Mouse (Mus musculus) embryo, embryonic 11 days (tissue): ENCODE data around the gene Gm49369.
"Not testable (repeated sequence)": the region's sequence is repeated elsewhere in the genome, so short reads cannot be mapped to it uniquely, and the experiment has no call there.

Experiments used
- DNase-seq: peaks from one replicate; pipeline ENCODE4 v3.0.0-alpha.2; 2015

The Gm49369 gene

GRCm38 (mm10) chr7:142369820-142370219 lies 12.6 kb downstream of the Gm49369 start:
- no peak for DNase-seq

- DNase-seq: no peak
Observed at GRCm38 (mm10) chr7:142368856-142369255, 13.6 kb downstream of the Gm49369 start.

- DNase-seq: no peak
Observed at GRCm38 (mm10) chr7:142363107-142363506, 19.4 kb downstream of the Gm49369 start.

DNA sequence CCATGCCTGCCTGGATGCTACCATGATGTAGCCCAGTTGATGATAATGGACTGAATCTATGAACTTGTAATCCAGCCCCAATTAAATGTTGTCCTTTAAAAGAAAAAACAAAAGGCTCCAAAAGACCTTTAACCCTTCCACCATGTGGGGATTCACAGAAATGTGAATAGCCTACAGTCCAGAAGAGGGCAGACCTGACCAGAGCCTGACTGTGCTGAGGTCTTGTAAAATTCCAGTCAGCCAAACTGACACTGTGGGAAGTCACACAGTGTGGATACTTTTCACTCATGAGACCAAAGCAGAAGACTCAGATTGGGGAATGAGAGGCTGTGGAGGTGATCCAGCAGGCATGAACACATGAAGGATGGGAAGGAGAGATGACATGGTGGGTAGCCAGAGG lies 21.7 kb downstream of the Gm49369 start:
- no peak for DNase-seq

GRCm38 (mm10) chr7:142359129-142359528 lies 23.3 kb downstream of the Gm49369 start:
- no peak for DNase-seq

GRCm38 (mm10) chr7:142357566-142357965 lies 24.9 kb downstream of the Gm49369 start:
- no peak for DNase-seq

DNA sequence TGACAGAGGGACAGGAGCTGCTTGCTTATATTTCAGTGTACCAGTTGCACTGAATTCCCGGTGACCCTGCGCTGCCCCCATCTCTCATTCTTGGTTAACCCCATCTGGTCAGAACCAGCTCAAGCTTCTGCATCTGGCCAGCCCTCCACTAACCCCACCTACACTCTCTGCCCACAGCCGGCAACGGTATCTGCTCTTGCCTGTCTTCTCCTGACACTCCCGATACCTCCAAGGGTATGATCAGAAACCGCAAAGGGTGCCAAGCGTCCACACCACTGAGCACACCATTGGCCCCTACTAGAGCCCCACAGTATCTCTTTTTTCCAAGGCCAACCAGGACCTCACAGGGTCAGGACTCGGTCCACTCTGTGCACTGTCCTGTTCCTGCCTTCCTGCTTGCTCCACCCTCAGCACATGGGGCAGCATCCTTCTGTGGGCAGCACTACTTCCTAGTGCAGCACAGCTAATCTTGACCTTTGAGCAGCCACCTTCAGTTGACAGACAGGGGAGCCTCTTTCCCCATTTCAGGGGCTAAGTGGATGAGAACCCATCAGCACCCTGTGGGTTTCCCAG lies 27.7 kb downstream of the Gm49369 start:
- no peak for DNase-seq

DNA sequence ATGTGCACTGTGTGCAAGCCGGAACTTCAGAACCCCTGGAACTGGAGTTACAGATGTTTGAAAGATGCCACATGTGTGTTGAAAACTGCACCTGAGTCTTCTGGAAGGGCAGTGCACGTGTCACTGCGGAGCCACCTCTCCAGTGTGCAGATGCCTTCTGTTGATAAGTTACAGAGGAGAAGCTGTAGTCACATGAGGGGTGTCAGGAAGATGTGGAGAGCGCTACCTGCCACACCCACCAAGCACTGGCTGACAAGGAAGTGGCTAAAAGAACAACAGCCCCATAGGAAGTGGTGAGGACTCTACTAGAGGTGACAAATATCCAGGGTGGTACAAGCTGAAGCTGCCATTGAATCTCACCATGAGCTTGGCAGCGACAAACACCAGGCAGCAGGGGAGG lies 28.6 kb downstream of the Gm49369 start:
- DNase-seq: no peak

GRCm38 (mm10) chr7:142351569-142351968 lies 30.9 kb downstream of the Gm49369 start:
- no peak for DNase-seq

DNA sequence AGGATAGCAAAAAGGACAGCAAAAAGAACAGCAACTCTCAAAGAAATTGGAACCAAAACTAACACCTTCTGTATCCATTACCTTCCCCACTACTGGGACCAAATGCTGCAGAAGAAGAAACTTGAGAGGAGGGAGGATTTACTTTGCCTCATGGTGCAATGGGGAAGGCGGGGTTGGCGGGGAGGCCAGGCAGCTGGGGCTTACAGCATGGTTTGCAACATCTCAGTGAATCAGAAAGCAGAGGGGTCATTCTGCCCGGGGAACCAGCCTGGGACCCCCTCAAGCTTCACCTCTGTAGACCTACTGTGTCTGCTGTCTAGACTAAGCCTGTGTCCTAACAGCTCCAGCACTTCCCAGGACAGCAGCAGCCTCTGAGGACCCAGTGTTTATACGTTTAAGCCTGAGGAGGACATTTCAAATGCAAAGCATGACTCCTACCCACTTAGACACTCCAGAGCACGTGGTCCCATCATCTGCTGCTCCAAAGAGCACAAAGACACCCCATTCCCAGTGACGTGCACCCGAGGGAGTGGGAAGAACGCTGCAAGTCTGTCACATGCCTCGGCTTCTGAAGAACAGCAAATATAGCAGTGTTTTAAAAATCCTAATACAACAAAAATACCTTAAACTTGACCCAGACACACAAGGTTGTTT lies 33.0 kb downstream of the Gm49369 start:
- no peak for DNase-seq

- DNase-seq: no peak
Observed at GRCm38 (mm10) chr7:142347542-142347941, 34.9 kb downstream of the Gm49369 start.

DNA sequence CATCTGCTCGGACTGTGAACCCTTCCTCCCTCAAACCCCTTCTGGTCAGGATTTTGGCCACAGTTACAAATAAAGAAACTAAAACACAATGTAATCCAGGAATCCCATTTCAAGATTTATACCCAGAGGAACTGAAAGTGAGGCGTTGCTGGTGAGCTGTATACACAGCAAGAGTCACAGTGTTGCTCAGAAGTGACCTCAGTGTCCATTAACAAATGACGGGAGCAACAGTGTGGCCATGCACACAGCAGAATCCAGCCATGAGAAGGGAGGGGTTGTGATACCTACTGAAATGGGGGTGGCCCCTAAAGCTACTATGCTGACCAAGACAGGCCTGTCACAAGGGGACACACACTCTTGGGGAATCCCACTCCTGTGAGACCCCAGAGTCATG lies 40.2 kb downstream of the Gm49369 start:
- no peak for DNase-seq

DNA sequence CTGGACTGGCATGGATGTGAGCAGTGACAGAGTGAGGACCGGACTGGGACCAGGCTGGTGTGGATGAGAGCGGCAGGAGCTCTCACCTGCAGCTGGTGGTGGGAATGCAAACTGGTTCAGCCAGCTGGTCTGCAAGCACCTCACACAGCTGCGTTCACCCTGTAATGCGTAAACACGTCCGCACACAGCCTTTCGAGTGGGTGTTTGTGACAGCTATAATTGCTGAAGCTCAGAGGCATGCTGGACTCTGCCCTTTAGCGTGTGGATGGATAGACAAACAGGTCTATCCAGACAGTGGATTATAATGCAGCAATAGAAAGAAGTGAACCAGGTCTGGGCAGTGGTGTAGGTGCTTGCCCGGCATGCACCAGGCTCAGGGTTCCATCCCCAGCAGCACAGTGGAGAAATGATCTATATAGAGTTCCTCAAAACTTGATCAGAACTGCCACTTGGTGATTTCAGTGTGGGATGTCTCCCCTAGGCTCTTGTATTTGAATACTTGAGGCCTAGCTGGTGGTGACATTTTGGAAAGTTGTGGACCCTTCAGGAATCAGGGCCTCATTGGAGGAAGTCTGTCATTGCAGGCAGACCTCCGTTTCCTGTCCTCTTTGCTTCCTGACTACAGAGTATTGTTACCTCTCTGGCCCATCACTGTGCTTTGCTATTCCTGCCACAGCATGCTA lies 40.8 kb downstream of the Gm49369 start:
- no peak for DNase-seq

- no peak for DNase-seq
Observed at GRCm38 (mm10) chr7:142340269-142340970, 42.0 kb downstream of the Gm49369 start.

- DNase-seq: no peak
Observed at GRCm38 (mm10) chr7:142335151-142335550, 47.3 kb downstream of the Gm49369 start.

- DNase-seq: peak; percentile 94
Observed at GRCm38 (mm10) chr7:142334246-142334645, 48.2 kb downstream of the Gm49369 start.

DNA sequence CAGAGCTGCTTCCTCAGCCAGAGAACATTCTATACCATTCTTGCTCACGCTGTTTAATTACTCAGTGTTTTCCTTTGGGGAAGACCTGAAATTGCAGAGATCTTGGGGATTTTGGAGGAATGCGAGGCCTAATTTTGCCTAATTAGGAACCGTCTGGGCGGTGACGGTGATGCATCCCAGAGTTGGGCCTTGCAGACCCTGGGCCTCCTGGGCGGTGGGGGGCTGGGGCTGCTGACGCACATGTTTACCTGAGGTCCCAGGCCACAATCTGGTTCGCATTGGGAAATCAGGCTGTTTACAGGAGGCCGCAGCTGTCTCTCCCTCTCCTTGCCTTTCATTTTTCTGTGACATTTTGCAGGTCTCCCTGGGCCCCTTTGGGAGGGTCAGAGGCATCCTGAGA lies 49.7 kb downstream of the Gm49369 start:
- DNase-seq: not testable (repeated sequence)

DNA sequence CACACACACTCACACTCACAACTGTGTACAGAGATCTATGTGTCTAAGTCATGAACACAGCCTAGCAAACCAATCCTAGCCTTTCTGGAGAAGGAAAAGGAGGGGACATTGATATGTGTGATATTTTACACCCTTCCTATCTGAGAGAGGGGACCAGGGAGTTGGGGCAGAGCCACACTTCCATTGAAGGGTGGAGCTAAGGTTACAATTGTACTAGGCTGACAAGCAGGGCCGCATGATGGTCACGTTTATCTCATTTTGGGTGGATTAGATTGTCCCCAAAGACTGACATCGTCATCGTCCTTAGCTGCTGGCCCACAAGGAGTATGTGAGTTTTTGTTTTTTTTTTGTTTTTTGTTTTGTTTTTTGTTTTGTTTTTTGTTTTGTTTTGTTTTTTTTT lies 51.2 kb downstream of the Gm49369 start:
- DNase-seq: no peak

- peak; percentile 53 for DNase-seq
Observed at GRCm38 (mm10) chr7:142330271-142330724, 52.2 kb downstream of the Gm49369 start.

GRCm38 (mm10) chr7:142328507-142328906 lies 54.0 kb downstream of the Gm49369 start:
- peak; percentile 39 for DNase-seq

DNA sequence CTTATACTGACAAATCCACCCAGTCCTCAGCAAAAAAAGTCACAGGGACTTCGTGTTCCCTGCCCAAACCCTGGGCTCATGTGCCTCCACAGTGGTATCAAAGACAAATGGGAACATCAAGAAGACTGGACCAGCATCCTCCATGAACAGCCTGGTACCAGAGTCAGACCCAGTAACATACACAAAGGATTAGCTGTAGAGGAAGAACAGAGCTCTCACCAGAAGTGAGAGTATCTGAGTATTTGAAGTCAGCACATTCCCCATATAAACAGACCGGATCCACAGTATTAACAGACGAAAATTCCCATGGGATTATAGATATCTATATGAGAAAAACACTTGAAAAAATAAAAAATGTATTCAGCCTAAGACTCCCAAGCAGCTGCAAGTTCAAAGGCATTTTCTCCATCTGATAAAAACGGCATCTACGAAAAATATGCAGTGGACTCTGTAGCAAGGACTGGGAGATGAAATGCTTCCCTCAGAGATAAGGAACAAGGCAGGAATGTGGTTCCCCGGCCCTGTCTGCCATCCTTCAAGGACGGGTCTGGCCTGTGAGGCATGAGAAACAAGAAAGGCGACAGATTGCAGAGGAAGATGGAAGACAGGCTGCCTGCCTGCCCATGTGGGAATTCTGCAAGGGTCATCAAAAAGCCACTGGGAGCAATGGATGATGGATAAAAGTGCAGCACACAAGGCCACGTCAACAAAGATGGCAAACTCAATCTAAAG lies 55.6 kb downstream of the Gm49369 start:
- DNase-seq: peak; percentile 19

- DNase-seq: no peak
Observed at GRCm38 (mm10) chr7:142323396-142324117, 58.9 kb downstream of the Gm49369 start.
